Mouse (Mus musculus) heart, postnatal 4 days (tissue): Measurements from ENCODE around the gene Hc. TPM values are rescaled to one million over a fixed set of nuclear protein-coding genes. Genes with fewer than 3 reads are reported as not detected.

Experiments
- DNase-seq: peaks from one replicate; pipeline ENCODE4 v3.0.0; 2021
- total RNA-seq, 2 experiments: library from RNA; stranded (reverse); gene quantifications; 2 replicates each; pipeline ENCODE4 v1.2.3; 2021

Hc gene
- total RNA-seq, 2 experiments from 2014 or later: 0.07 TPM; not detected in 1

DNA sequence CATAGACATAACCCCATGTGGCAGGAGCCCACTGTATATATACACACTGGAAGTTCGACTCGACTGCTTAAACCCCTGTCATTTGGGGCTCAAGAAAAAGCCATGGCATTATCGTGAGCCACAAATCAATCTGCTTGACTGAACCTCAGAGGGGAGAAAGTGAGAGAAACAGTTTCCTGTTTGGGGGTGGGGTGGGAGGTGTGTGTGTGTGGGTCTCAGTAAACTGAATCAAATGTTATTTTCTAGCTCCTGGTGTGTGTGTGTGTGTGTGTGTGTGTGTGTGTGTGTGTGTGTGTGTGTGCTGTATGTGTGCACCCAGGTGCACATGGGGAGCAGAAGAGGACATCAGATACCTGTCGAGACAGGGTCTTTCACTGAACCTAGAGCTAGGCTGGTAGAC, 108.2 kb downstream of the Hc start:
- DNase-seq: no peak

DNA sequence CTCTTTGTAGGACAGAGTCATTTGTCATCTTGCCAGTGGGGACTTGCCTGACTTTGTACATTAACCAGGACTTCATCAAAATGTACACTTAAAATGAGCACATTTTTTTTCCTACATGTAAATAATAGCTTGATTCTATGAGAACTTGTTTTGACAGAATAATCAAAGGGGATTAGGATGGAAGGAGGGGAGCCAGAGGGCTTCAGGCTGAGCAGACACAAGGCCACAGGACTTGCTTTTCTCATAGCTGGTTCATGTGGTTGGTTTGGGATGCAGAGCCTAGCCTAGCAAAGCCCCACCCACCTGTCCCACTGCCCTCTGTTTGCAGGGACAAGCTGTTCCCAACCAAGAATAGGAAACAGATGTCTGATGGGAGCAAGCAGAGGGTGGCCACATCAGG, 109.8 kb downstream of the Hc start:
- no peak for DNase-seq

DNA sequence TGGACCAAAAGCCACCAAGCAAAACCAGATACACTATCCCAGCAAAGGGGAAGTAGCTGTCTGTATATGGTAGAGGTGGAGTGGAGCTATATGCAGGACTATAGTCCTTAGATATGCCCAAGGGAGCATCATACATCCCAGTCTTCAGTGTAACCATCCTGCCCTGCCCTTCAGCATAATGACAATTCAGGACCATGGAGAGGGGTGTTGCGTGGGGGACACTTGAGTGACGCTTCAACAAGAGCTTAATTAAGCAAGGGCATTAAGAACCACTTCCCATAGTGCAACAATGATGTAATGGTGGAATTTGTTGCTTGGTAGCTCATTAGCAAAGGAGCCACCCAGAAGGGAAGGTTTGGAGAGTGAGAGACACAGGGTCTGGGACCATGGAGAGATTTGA, 112.6 kb downstream of the Hc start:
- peak; percentile 27 for DNase-seq

DNA sequence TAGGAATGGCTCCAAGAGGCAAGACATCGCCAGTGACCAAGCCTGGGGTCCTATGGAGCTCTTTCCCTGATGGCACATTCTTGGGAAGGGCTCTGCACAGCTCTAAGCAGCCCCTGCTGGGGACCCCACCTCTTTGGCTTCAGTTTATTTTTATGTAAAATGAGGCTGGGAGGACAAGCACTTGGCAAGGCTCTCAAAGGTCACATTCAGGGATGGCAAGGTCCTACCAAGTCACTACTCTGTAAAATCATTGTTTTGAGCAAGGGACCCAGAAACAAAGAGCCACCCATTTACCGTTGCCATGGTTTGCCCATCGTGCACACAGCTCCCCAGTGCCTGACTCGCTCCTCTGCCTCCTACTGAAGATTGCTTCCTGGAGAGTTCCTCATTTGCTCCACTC, 115.2 kb downstream of the Hc start:
- no peak for DNase-seq

- no peak for DNase-seq
Observed at GRCm38 (mm10) chr2:34945580-34945979, 115.7 kb downstream of the Hc start.

DNA sequence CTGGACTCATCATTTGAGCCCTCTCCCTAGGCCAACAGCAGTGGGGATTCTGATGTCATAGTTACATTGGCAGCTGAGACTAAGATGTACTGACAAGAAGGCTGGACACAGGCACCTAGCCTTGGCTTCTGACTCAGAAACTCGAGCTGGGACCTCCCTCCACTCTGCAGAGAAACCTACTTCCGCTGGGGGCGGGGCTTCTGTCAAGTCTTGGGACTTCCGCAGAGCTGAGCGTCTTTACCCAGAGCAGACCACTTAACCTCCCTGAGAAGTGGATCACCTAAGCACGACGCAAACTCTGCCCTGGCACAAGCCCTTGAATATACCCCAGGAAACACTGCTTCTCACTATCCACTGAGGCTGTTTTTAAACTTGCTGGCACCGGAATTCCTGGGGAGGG, 116.5 kb downstream of the Hc start:
- peak; percentile 69 for DNase-seq

- DNase-seq: no peak
Observed at GRCm38 (mm10) chr2:34943556-34944120, 117.6 kb downstream of the Hc start.

- DNase-seq: no peak
Observed at GRCm38 (mm10) chr2:34941061-34941675, 120.1 kb downstream of the Hc start.

- DNase-seq: no peak
Observed at GRCm38 (mm10) chr2:34940246-34940645, 121.0 kb downstream of the Hc start.

DNA sequence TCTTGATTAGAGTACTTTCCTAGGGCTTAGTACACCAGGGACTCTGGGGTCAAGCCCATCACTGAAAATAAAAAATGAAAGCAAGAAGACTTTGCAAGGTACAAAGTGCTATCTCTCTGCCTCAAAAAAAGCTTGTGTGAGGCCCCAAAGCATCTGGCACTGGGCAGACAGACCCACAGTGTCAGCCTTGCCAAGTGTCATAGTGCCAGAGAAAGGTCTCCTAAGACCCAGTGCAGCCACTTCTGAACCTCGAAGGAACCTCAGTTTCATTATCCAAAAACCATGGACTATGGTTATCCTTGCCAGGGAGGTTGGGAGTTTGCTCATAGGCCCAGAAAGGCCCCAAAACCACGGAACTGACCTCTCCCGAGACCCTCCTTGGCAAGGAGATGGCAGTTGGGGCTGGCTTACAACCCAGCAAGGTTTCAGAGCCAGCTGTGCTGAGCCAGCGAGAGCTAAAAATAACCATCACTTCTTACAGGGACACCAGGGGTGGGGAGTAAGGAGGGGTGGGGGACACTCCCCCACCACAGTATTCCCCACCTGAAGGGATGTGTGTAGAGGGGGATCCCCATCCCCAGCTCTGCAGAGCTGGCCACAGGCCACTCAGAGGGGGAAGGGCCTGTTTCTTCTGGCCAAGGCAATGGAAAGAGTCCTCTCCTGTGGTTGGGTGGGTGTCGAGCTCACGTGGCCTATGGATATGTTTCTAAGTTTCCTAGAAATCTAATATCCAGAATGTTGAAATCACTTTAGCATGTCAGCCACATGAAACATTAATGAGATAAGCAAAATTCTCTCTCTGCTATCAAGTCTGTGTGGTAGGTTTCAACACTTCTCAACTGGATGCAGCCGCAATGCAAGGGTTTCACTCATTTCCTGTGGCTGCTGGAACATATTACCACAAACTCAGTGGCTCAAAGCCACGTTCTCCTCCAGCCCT, 122.7 kb downstream of the Hc start:
- peak; percentile 63 for DNase-seq

GRCm38 (mm10) chr2:34937460-34937859, 123.8 kb downstream of the Hc start:
- no peak for DNase-seq

Other genes starting within 250 kb of the Hc start
- 10 to 100 TPM; 56.9 to 61.8 TPM for gene Fbxw2, start 235.1 kb downstream of the Hc start, total RNA-seq
- gene Gm34653, start 228.4 kb downstream of the Hc start, total RNA-seq: not detected
- gene Cutal, start 187.0 kb downstream of the Hc start, total RNA-seq: under 1 TPM; 0.41 to 0.90 TPM
- 10 to 100 TPM; 17.1 to 17.7 TPM for gene Psmd5, start 186.5 kb downstream of the Hc start, total RNA-seq
- gene Phf19, start 147.4 kb downstream of the Hc start, total RNA-seq: 1 to 10 TPM; 6.2 to 6.6 TPM
- gene Traf1, start 99.7 kb downstream of the Hc start, total RNA-seq: 1 to 10 TPM in 1 of 2 experiments, under 1 TPM in 1; 0.41 to 1.7 TPM
- gene AI182371, start 40.1 kb upstream of the Hc start, total RNA-seq: under 1 TPM; 0.16 to 0.21 TPM
- 10 to 100 TPM; 14.5 to 14.8 TPM for gene Cntrl, start 48.1 kb upstream of the Hc start, total RNA-seq
- 100 to 1,000 TPM; 154 to 165 TPM for gene Rab14, start 139.7 kb upstream of the Hc start, total RNA-seq
- gene Gsn, start 194.9 kb upstream of the Hc start, total RNA-seq: 100 to 1,000 TPM; 164 to 171 TPM